Mouse (Mus musculus) bone marrow macrophage, adult 2 months (primary cell): ENCODE measurements around the gene Sept4. TPM values are rescaled to one million over a fixed set of nuclear protein-coding genes. Genes with fewer than 3 reads are reported as not detected.
A peak's percentile ranks its signal among the peaks of the same experiment; 100 is the strongest.

Experiments
- H3K27ac ChIP-seq: 2 replicates; pipeline ENCODE4 v1.5.1; 2012; ENCODE audit warnings: low read depth, low read length; ENCODE audit not compliant: insufficient read depth
- H3K4me1 ChIP-seq: 2 replicates; pipeline ENCODE4 v1.6.1; 2012; ENCODE audit warnings: low read length; ENCODE audit not compliant: control insufficient read depth, insufficient read depth
- H3K4me3 ChIP-seq: 2 replicates; pipeline ENCODE4 v1.5.1; 2012; ENCODE audit warnings: mild to moderate bottlenecking, low read length, moderate library complexity; ENCODE audit not compliant: insufficient read depth
- CTCF ChIP-seq: IDR thresholded peaks from 2 replicates; pipeline ENCODE4 v1.5.1; 2012; ENCODE audit warnings: low read depth, mild to moderate bottlenecking, low read length, moderate library complexity
- POLR2A ChIP-seq: IDR thresholded peaks from 2 replicates; pipeline ENCODE4 v1.6.1; 2012; ENCODE audit warnings: mild to moderate bottlenecking, low read depth, low read length, borderline replicate concordance
- polyA plus RNA-seq: library from polyadenylated mRNA; stranded (reverse); fragments of >200 nt; gene quantifications from 2 replicates; pipeline ENCODE4 v1.2.4, GENCODE M21; 2012; ENCODE audit not compliant: missing spikeins, insufficient read depth, insufficient read length

Gene Sept4
- not detected in 2 replicates for polyA plus RNA-seq

DNA sequence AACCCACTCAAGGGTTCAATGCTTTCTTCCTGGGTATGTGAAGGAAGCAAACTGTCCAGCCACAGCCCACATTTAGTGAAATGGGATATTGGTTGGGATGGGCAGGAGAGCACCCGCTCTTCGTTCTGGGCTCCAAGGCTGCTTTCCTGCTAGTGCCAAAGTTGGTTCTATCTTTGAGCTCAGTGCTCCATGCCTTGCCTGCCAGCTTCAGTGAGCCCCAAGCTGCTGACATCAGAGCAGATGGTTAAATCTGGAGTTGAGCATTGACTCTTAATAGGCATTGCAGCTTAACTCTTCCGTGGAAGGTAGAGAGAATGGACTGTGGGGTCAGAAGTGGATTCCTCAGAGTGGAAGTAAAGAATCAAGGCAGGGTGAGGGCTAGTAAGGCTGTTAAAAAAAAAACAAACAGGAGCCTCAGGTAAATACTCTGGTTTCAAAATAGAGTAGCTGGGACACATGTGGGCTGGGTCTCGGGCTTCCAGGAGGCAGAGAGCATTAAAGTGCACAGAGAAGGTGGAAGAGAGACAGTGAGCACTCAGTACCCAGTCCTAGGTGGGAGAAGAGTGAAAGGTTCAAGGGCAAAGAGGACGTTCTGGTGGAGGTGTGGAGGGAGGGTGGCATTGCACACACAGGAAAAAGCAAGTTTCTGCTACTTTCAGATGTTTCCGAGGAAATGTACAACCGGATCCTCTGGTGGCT is at the start of gene Sept4:
Gene Sept4, plus strand, starts transcription at position 649 of the 699 bp plus-strand sequence.
- no peak within 1 kb of the TSS for H3K4me3 ChIP-seq
- H3K4me1 ChIP-seq = peaks cover 4% of the 10 kb centered on the region
- TF ChIP-seq POLR2A (no peak), CTCF (no peak)
- H3K27ac ChIP-seq = no peak within 1 kb of the TSS

DNA sequence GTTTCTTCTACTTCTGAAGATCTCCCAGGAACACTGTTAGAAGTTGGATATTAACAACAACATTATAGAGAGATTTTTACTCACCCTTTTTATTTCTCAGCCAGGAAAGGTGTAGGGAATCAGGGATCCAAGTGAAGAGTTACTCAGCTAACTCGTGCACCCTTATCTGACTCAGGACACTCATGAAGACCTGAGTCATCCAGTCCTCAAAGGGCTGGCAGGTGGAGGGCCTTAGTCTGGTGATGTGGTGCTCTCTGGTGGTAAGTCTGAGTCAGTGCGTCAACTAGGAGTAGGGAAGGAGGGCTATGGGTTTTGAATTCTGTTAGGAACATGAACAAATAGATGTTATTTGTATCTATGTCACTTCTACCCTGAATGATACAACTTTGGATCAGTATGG is 49.4 kb upstream of the Sept4 start:
- peak; percentile 43 for TF ChIP-seq CTCF
- no peak for TF ChIP-seq POLR2A
- Histone ChIP-seq H3K4me1 (peaks cover 25% of the 10 kb centered on the region), H3K27ac (no peak overlapping the region), H3K4me3 (no peak overlapping the region)

DNA sequence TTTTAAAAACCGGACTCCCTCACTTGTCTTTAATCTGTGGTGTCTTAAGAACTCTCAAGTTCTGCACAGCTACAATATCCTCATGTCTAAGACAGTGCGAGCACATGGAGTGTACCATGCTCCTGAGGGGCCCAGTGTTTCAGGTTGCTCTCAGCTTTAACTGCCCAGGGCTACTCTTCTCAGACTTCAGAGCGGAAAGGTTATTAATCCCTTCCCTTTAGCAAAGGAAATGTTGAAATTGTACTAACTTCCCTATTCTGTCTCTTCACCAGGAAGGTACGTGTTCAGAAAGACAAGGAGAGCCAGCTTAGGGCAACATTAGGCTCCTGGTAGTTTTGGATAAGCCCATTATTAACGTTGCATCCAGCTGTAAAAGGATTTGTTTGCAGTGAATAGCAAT is 45.2 kb upstream of the Sept4 start:
- no peak for TF ChIP-seq CTCF
- TF ChIP-seq POLR2A = no peak
- H3K4me1 ChIP-seq = peaks cover 41% of the 10 kb centered on the region
- H3K4me3 ChIP-seq = no peak overlapping the region
- no peak overlapping the region for H3K27ac ChIP-seq

DNA sequence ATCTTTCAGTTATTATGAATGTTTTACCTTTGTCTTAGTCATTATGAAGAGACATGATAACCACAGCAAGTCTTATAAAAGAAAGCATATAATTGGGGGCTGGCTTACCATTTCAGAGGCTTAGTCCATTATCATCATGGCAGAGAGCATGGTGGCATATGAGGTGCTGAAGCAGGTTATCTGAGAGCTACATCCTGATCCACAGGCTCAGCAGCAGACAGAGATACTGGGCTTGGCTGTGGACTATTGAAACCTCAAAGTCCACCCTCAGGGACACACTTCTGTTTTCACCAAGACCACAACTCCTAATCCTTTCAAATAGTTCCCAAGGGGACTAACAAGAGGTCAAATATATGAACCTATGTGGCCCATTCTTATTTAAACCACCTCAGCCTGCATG is 44.7 kb upstream of the Sept4 start:
- Histone ChIP-seq H3K27ac (no peak overlapping the region), H3K4me1 (peaks cover 39% of the 10 kb centered on the region), H3K4me3 (no peak overlapping the region)
- no peak for TF ChIP-seq POLR2A
- TF ChIP-seq CTCF = no peak

DNA sequence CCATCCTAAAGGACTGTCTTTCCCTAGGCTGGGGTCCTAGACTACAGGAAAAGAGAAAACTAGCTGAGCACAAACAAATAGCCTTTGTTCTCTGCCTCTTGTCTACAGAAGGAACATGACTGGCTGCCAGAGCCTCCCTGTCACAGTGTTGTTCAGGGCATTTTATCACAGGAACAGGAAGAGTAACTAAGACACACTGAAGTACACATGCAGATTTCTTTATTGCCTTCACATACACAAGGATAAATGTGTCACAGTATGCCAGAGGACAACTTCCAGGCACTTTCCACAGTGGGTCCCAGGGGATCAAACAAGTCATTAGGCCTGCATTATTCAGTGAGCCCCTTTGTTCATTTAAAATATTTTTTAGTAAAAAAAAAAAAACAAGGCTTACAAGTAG is 43.9 kb upstream of the Sept4 start:
- peaks cover 36% of the 10 kb centered on the region for H3K4me1 ChIP-seq
- TF ChIP-seq CTCF (no peak), POLR2A (no peak)
- no peak overlapping the region for H3K27ac ChIP-seq
- no peak overlapping the region for H3K4me3 ChIP-seq

DNA sequence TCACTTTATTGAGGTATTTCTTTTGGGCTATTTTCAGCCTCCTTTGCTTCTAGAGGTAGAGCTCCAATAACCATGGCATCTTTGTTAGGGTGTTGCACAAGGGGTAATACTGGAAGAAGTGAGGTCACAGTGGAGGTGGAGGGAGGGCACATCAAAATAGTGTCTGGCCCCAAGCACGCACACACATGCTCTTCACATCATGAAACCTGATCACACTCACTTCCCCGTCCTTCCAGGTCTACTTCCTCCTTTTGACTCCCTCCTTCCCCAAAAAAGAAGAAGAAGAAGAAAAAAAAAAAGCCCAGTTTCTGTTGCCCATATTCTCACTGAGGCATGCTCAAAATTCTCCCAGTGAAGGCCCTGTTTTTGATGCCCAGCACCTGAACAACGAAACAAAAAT is 41.3 kb upstream of the Sept4 start:
- H3K27ac ChIP-seq = no peak overlapping the region
- no peak overlapping the region for H3K4me3 ChIP-seq
- TF ChIP-seq CTCF (no peak), POLR2A (no peak)
- peaks cover 35% of the 10 kb centered on the region for H3K4me1 ChIP-seq

DNA sequence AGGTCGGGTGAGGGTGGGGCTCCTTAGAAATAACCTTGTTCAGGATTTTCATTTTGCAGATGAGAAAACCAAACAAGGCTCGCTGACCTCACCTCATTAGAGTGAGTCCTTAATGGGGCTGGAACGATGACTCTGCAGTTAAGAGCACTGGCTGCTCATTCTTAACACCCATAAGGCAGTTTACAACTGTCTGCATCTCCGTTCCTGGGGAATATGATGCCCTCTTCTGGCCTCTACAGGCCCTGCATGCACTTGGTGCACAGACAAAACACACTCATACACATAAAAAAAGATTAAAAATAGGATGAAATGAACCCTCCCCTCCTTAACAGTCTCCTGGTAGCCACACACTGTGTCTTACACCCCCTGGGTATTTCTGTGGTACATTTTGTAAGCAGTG is 40.7 kb upstream of the Sept4 start:
- Histone ChIP-seq H3K27ac (no peak overlapping the region), H3K4me1 (peaks cover 30% of the 10 kb centered on the region), H3K4me3 (no peak overlapping the region)
- TF ChIP-seq CTCF (peak; percentile 28; the same call in 1 of the 2 replicates), POLR2A (no peak)

DNA sequence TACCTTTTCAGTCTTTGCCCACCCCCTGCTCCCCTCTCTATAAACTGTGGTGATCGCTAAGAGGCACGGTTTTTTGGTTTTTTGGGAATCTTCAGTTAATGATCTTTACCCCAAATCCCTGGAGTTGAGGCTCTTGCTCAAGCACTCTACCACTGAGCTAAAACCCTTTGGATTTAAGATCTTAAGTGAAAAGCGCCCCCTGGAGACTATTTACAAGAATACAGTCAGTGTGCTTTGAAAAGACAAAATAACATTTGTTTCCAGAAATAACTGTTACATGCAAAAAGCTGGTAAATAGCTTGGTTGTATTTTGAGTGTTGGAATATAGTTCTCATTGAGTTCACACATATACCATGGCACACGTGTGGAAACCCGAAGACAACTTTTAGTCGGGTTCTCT is 37.0 kb upstream of the Sept4 start:
- TF ChIP-seq POLR2A (no peak), CTCF (no peak)
- Histone ChIP-seq H3K4me1 (peaks cover 11% of the 10 kb centered on the region), H3K4me3 (no peak overlapping the region), H3K27ac (no peak overlapping the region)

DNA sequence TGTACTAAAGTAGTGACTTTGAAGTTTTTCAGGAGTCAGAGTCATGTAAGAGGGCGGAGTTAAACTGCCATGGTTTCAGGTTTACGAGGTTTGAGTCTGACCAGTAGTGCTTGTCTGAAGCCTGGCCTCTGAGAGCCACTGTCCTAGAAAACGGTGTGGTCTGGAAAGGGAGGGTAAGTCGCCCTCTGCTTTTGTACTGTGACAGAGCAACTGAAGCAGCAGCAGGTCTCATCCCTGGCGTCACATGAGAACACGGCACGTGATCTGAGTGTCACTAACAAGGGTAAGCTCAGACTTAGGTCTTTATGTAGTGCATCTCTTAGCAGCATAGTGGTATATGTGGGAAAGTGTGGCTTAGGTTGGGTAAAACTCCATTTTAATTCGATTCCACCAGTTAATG is 26.4 kb upstream of the Sept4 start:
- no peak overlapping the region for H3K4me3 ChIP-seq
- H3K27ac ChIP-seq = no peak overlapping the region
- no peak for TF ChIP-seq CTCF
- no peak for TF ChIP-seq POLR2A
- no peaks in the 10 kb centered on the region for H3K4me1 ChIP-seq

DNA sequence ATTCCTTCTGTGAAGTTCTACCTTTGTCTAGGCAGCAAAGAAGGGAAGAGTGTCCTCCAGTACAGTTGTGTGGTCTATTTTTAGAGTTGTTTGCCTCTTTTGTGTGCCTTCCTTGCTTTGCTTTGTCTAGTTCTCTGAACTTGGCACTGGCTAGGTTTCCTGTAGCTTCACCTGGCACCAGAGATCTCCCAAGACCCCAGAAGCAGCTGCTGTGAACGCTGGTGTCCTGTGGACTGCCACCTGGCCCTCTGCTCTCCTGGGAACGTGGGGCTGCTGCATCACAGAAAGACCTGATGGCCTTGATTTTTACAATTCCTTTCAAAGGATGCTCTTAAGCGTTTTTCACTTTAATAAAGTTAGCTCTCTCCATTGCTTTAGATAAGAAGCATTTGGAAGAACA is 25.8 kb upstream of the Sept4 start:
- no peaks in the 10 kb centered on the region for H3K4me1 ChIP-seq
- no peak overlapping the region for H3K27ac ChIP-seq
- TF ChIP-seq CTCF (no peak), POLR2A (no peak)
- no peak overlapping the region for H3K4me3 ChIP-seq

DNA sequence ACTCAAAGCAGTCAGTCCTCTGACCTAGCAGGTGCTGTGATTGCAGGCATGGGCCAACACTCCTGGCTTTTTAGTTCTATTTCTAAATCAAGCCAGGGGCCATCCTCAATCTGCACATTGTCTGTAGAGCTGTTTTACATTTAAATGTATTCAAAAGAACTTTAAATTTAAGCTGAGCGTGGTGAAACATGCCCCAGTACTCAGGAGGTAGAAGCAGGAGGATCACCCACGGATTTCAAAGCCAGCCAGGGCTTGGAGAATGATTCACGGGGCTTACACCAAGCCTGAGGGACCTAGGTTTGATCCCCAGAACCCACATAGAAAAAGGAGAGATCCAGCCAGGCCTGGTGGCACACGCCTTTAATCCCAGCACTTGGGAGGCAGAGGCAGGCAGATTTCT is 15.4 kb upstream of the Sept4 start:
- H3K4me1 ChIP-seq = no peaks in the 10 kb centered on the region

More for the DNA sequence above, 15.4 kb upstream of the Sept4 start:
- Histone ChIP-seq H3K4me3 (no peak overlapping the region), H3K27ac (no peak overlapping the region)
- TF ChIP-seq POLR2A (no peak), CTCF (no peak)
